Mouse (Mus musculus) MEL (cell line): ENCODE measurements around the gene Filip1l. TPM values are rescaled to one million over a fixed set of nuclear protein-coding genes. Genes with fewer than 3 reads are reported as not detected.

Source experiments
- DNase-seq: peaks from one replicate; pipeline ENCODE4 v3.0.0; 2011; ENCODE audit warnings: low read depth, low spot score
- H3K27ac ChIP-seq: 2 replicates; pipeline ENCODE4 v1.5.1; 2012; ENCODE audit warnings: low read depth, mild to moderate bottlenecking, control low read depth, low read length, moderate library complexity; ENCODE audit not compliant: control insufficient read depth
- H3K27me3 ChIP-seq, 2 experiments: fragments of 150-350 bp in 1 of 2; sonication (generic) in 1 of 2; 2 replicates each; pipeline ENCODE4 v1.6.1; 2012; ENCODE audit warnings: low read length in 2 of 2, mild to moderate bottlenecking in 2 of 2, improper control_type of control experiment in 1 of 2, moderate library complexity in 1 of 2; ENCODE audit not compliant: insufficient read depth in 2 of 2, control insufficient read depth in 1 of 2
- H3K36me3 ChIP-seq, 2 experiments: 2 replicates each; pipeline ENCODE4 v1.6.1; 2012 to 2014; ENCODE audit warnings: low read length in 2 of 2, improper control_type of control experiment in 1 of 2, inconsistent platforms in 1 of 2, mild to moderate bottlenecking in 1 of 2; ENCODE audit not compliant: insufficient read depth in 2 of 2, control insufficient read depth in 1 of 2
- H3K4me1 ChIP-seq, 2 experiments: fragments of 150-350 bp in 1 of 2; sonication (generic) in 1 of 2; 2 replicates each; pipeline ENCODE4 v1.6.1; 2012; ENCODE audit warnings: low read length in 2 of 2, improper control_type of control experiment in 1 of 2, mild to moderate bottlenecking in 1 of 2; ENCODE audit not compliant: insufficient read depth in 2 of 2, control insufficient read depth in 1 of 2
- H3K4me3 ChIP-seq, 2 experiments: fragments of 150-350 bp in 1 of 2; sonication (generic) in 1 of 2; 2 replicates each; pipeline ENCODE4 v1.5.1; 2012; ENCODE audit warnings: low read depth in 2 of 2, low read length in 2 of 2, mild to moderate bottlenecking in 2 of 2, moderate library complexity in 2 of 2, control low read depth in 1 of 2, improper control_type of control experiment in 1 of 2; ENCODE audit not compliant: control insufficient read depth in 1 of 2, insufficient read depth in 1 of 2
- H3K79me2 ChIP-seq: 2 replicates; pipeline ENCODE4 v1.6.1; 2012; ENCODE audit warnings: mild to moderate bottlenecking, low read length, moderate library complexity; ENCODE audit not compliant: control insufficient read depth, poor library complexity, insufficient read depth
- H3K9ac ChIP-seq: 2 replicates; pipeline ENCODE4 v1.6.1; 2012; ENCODE audit warnings: low read depth, mild to moderate bottlenecking, control low read depth, low read length, moderate library complexity; ENCODE audit not compliant: control insufficient read depth, poor library complexity, severe bottlenecking
- H3K9me3 ChIP-seq: fragments of 150-350 bp; sonication (generic); replicated peaks from 2 replicates; pipeline ENCODE4 v1.6.1; 2012; ENCODE audit warnings: mild to moderate bottlenecking, low read length, improper control_type of control experiment, moderate library complexity; ENCODE audit not compliant: insufficient read depth
- CTCF ChIP-seq, 3 experiments: IDR thresholded peaks in 2 of 3; conservative IDR thresholded peaks in 1 of 3; 2 replicates each; pipeline ENCODE4 v1.5.1; 2011 to 2012; ENCODE audit warnings: low read length in 3 of 3, low read depth in 2 of 3, mild to moderate bottlenecking in 2 of 3, improper control_type of control experiment in 1 of 3, inconsistent platforms in 1 of 3, mixed read lengths in 1 of 3, moderate library complexity in 1 of 3; ENCODE audit not compliant: control insufficient read depth in 1 of 3, insufficient read depth in 1 of 3, poor library complexity in 1 of 3, severe bottlenecking in 1 of 3
- E2F4 ChIP-seq: IDR thresholded peaks from 2 replicates; pipeline ENCODE4 v1.6.1; 2011; ENCODE audit warnings: low read depth, low read length, improper control_type of control experiment, borderline replicate concordance
- GABPA ChIP-seq: IDR thresholded peaks from 2 replicates; pipeline ENCODE4 v1.6.1; 2012; ENCODE audit warnings: low read depth, mild to moderate bottlenecking, inconsistent platforms, low read length, improper control_type of control experiment, moderate library complexity
- GATA1 ChIP-seq: IDR thresholded peaks from 2 replicates; pipeline ENCODE4 v1.6.1; 2011; ENCODE audit warnings: low read depth, low read length, improper control_type of control experiment
- MAFK ChIP-seq: IDR thresholded peaks from 2 replicates; pipeline ENCODE4 v1.6.1; 2011; ENCODE audit warnings: low read depth, mild to moderate bottlenecking, low read length, improper control_type of control experiment, borderline replicate concordance
- MYB ChIP-seq: IDR thresholded peaks from 2 replicates; pipeline ENCODE4 v1.6.1; 2011; ENCODE audit warnings: mild to moderate bottlenecking, low read depth, low read length, improper control_type of control experiment
- POLR2AphosphoS2 ChIP-seq: IDR thresholded peaks from 2 replicates; pipeline ENCODE4 v1.6.1; 2011; ENCODE audit warnings: low read length, improper control_type of control experiment
- RAD21 ChIP-seq: IDR thresholded peaks from 2 replicates; pipeline ENCODE4 v1.6.1; 2011; ENCODE audit warnings: mild to moderate bottlenecking, low read depth, low read length, improper control_type of control experiment
- SIN3A ChIP-seq: IDR thresholded peaks from 2 replicates; pipeline ENCODE4 v1.6.1; 2012; ENCODE audit warnings: low read length, improper control_type of control experiment, inconsistent platforms
- TBP ChIP-seq: IDR thresholded peaks from 2 replicates; pipeline ENCODE4 v1.8.0; 2011; ENCODE audit warnings: low read depth, low read length, improper control_type of control experiment
- TCF12 ChIP-seq: IDR thresholded peaks from 2 replicates; pipeline ENCODE4 v1.6.1; 2014; ENCODE audit warnings: low read depth, mild to moderate bottlenecking, inconsistent platforms, low read length, improper control_type of control experiment, moderate library complexity
- UBTF ChIP-seq: IDR thresholded peaks from 2 replicates; pipeline ENCODE4 v1.6.1; 2012; ENCODE audit warnings: low read depth, mild to moderate bottlenecking, inconsistent platforms, low read length, improper control_type of control experiment, moderate library complexity, borderline replicate concordance; ENCODE audit not compliant: insufficient read depth
- USF1 ChIP-seq: IDR thresholded peaks from 2 replicates; pipeline ENCODE4 v1.6.1; 2014; ENCODE audit warnings: low read depth, mild to moderate bottlenecking, inconsistent platforms, low read length, improper control_type of control experiment, moderate library complexity
- USF2 ChIP-seq, 2 experiments: IDR thresholded peaks; 2 replicates each; pipeline ENCODE4 v1.6.1; 2011 to 2012; ENCODE audit warnings: improper control_type of control experiment in 2 of 2, low read length in 2 of 2, borderline replicate concordance in 1 of 2, inconsistent platforms in 1 of 2, low read depth in 1 of 2, mild to moderate bottlenecking in 1 of 2; ENCODE audit not compliant: insufficient read depth in 1 of 2
- ZC3H11A ChIP-seq: IDR thresholded peaks from 2 replicates; pipeline ENCODE4 v1.6.1; 2012; ENCODE audit warnings: low read depth, mild to moderate bottlenecking, inconsistent platforms, low read length, improper control_type of control experiment
- ZKSCAN1 ChIP-seq: IDR thresholded peaks from 2 replicates; pipeline ENCODE4 v1.6.1; 2012; ENCODE audit warnings: low read depth, mild to moderate bottlenecking, inconsistent platforms, low read length, improper control_type of control experiment, moderate library complexity
- polyA plus RNA-seq, 2 experiments: library from polyadenylated mRNA; stranded (reverse) in 1 of 2; unstranded in 1 of 2; fragments of >175 nt in 1 of 2; fragments of >200 nt in 1 of 2; gene quantifications; 2 replicates each; pipeline versions ENCODE4 v1.2.1 to v1.2.4; 2012; ENCODE audit warnings: low replicate concordance in 2 of 2, low read depth in 1 of 2; ENCODE audit not compliant: insufficient read length in 2 of 2, insufficient read depth in 1 of 2, missing spikeins in 1 of 2
- total RNA-seq: library from RNA; depleted of rRNA; stranded (reverse); fragments of 300-350 nt; gene quantifications from 2 replicates; pipeline ENCODE4 v1.2.3, GENCODE M21; 2012

The Filip1l gene
- total and polyA plus RNA-seq, 3 experiments, result 0.27 to 1.8 TPM; not detected in 1

DNA sequence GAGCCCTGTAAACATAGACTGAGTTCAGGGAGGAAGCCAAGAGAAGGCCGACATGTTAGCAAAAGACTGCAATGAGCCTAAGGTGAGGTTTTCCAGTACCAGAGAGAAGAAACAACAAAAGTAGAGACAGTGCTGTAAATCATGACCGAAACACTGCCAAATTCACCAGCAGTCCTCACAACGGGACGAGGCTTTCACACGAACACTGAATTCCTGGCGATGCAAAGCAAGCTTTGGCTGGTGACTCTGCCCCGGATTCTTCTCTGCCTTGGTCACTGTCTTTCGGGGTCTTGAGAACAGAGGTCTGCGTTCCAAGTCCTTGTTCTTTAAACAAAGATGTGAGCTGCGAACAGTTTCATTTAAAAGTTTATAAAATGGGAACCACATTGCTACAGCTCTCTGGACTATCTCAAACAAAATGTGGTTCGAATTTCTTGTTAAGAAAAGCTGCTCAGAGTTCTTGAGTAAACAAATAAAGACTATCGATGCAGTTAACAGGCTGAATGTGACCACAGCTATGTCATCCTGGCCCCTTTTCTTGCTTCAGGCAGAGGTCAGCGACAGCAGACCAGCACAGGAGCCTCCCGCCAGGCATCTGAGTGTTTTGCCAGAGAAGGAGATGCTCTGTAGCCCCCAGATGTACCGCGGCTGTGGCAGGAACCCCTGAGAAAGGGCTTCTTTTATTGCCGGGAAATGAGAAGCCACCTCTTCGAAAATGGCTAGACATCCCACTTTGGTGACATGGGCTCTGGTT lies 14.2 kb downstream of the Filip1l start:
- H3K4me1 ChIP-seq, result peaks cover 0 to 3% of the 10 kb centered on the region in 2 experiments; a peak in 1 of 4 replicates

GRCm38 (mm10) chr16:57369846-57370496 lies 17.1 kb downstream of the Filip1l start:
- Histone ChIP-seq H3K4me3 (no peak overlapping the region), H3K27ac (no peak overlapping the region), H3K4me1 (no peaks in the 10 kb centered on the region), H3K79me2 (no peaks in the 10 kb centered on the region), H3K27me3 (no peaks in the 10 kb centered on the region), H3K9me3 (no peaks in the 10 kb centered on the region), H3K36me3 (no peaks in the 10 kb centered on the region), H3K9ac (no peak overlapping the region)
- TF ChIP-seq MYB (no peak), GATA1 (no peak), SIN3A (no peak), ZKSCAN1 (no peak), USF1 (no peak), USF2 (IDR thresholded peaks at IDR 0.05; ENCODE audit: borderline replicate concordance in 1 of 2, insufficient read depth in 1 of 2, low read depth in 1 of 2, low read length in 2 of 2) (no peak), TBP (no peak), TCF12 (no peak), UBTF (no peak), RAD21 (no peak)
- DNase-seq, result no peak

More for the DNA sequence above, 14.2 kb downstream of the Filip1l start:
- H3K9me3 ChIP-seq, result no peaks in the 10 kb centered on the region
- H3K36me3 ChIP-seq, result no peaks in the 10 kb centered on the region; a peak in 1 of 4 replicates
- H3K9ac ChIP-seq, result no peak overlapping the region
- H3K27ac ChIP-seq, result no peak overlapping the region
- DNase-seq, result no peak
- H3K27me3 ChIP-seq, result no peaks in the 10 kb centered on the region
- no peaks in the 10 kb centered on the region for H3K79me2 ChIP-seq
- TF ChIP-seq MAFK, result no peak
- no peak for TF ChIP-seq CTCF (IDR thresholded peaks at IDR 0.05 in 2 of 3, conservative IDR thresholded peaks at IDR 0.05 in 1 of 3; ENCODE audit: control insufficient read depth in 1 of 3, insufficient read depth in 1 of 3, low read depth in 2 of 3, low read length in 3 of 3, poor library complexity in 1 of 3, severe bottlenecking in 1 of 3)
- TF ChIP-seq SIN3A, result no peak
- no peak for TF ChIP-seq TBP
- TF ChIP-seq GATA1, result no peak
- TF ChIP-seq ZC3H11A, result no peak
- no peak for TF ChIP-seq E2F4
- TF ChIP-seq POLR2AphosphoS2, result no peak
- no peak for TF ChIP-seq GABPA
- TF ChIP-seq, all 39 proteins: peak for 0
- H3K4me3 ChIP-seq, result no peak overlapping the region
